Comparison of ENCODE assay signal across 8 mouse cellular contexts in genomic region chr9:6169038-6169431, GRCm38 (mm10). TPM values are rescaled to one million over a fixed set of nuclear protein-coding genes. Genes with fewer than 3 reads are reported as not detected.
DNase-seq lines count a peak whose midpoint lies in the region; ATAC-seq and TF ChIP-seq lines count a peak whose summit lies in the region.

No protein-coding gene starts in this region.

- peaks cover 10% of the 10 kb centered on the region for H3K4me1 ChIP-seq in kidney, embryonic 16.5 days (ENCODE audit: insufficient read depth, low read length)
- H3K4me1 ChIP-seq in heart, embryonic 12.5 days (replicated peaks), result peaks cover 8% of the 10 kb centered on the region; the same call in 1 of the 2 replicates
- H3K4me1 ChIP-seq in limb, embryonic 13.5 days, result peaks cover 17% of the 10 kb centered on the region; the same call in 1 of the 2 replicates
- no peaks in the 10 kb centered on the region for H3K4me1 ChIP-seq in midbrain, postnatal 0 days (ENCODE audit: insufficient read depth, low read length)

- no peak for DNase-seq in kidney, adult 18-20 months
- DNase-seq in midbrain, postnatal 0 days (ENCODE audit: low spot score), result no peak
- no peak for DNase-seq in left cerebral cortex, adult 11 months (ENCODE audit: low spot score)
- DNase-seq in ovary, adult 18-20 months (ENCODE audit: low spot score), result no peak
- DNase-seq in yolk sac, embryonic 10.5 days (ENCODE audit: low spot score), result no peak

- 21% methylated on average over 3 of the region's 3 CpGs for WGBS in kidney, embryonic 16.5 days
- 32% methylated on average over 3 of the region's 3 CpGs for WGBS in heart, embryonic 12.5 days
- WGBS in limb, embryonic 13.5 days, result 46% methylated on average over 3 of the region's 3 CpGs
- WGBS in midbrain, postnatal 0 days, result 52% methylated on average over 3 of the region's 3 CpGs

- H3K27me3 ChIP-seq in kidney, embryonic 16.5 days (ENCODE audit: insufficient read depth, low read length), result no peaks in the 10 kb centered on the region
- H3K27me3 ChIP-seq in heart, embryonic 12.5 days (replicated peaks), result no peaks in the 10 kb centered on the region
- H3K27me3 ChIP-seq in limb, embryonic 13.5 days, result no peaks in the 10 kb centered on the region
- H3K27me3 ChIP-seq in midbrain, postnatal 0 days (ENCODE audit: insufficient read depth, low read length), result no peaks in the 10 kb centered on the region

- TF ChIP-seq CTCF in midbrain, postnatal 0 days (IDR thresholded peaks at IDR 0.05), result no peak

- peak overlapping the region; percentile 73; the same call in 1 of the 2 replicates for H3K27ac ChIP-seq in kidney, embryonic 16.5 days (ENCODE audit: low read length)
- no peak overlapping the region for H3K27ac ChIP-seq in heart, embryonic 12.5 days (ENCODE audit: poor library complexity, severe bottlenecking)
- H3K27ac ChIP-seq in limb, embryonic 13.5 days, result no peak overlapping the region
- H3K27ac ChIP-seq in midbrain, postnatal 0 days (ENCODE audit: low read depth, low read length), result no peak overlapping the region

- H3K36me3 ChIP-seq in kidney, embryonic 16.5 days (ENCODE audit: insufficient read depth, low read length), result no peaks in the 10 kb centered on the region
- H3K36me3 ChIP-seq in heart, embryonic 12.5 days, result no peaks in the 10 kb centered on the region
- no peaks in the 10 kb centered on the region for H3K36me3 ChIP-seq in limb, embryonic 13.5 days
- H3K36me3 ChIP-seq in midbrain, postnatal 0 days (ENCODE audit: insufficient read depth, low read length), result no peaks in the 10 kb centered on the region

- peak overlapping the region; percentile 69 for H3K4me2 ChIP-seq in kidney, embryonic 16.5 days (replicated peaks; ENCODE audit: low read depth, low read length)
- peak overlapping the region; percentile 72 for H3K4me2 ChIP-seq in heart, embryonic 12.5 days
- H3K4me2 ChIP-seq in limb, embryonic 13.5 days (replicated peaks), result peak overlapping the region; percentile 66
- peak overlapping the region; percentile 82 for H3K4me2 ChIP-seq in midbrain, postnatal 0 days (ENCODE audit: low read depth, low read length, poor library complexity, severe bottlenecking)

- H3K9me3 ChIP-seq in kidney, embryonic 16.5 days (ENCODE audit: low read length), result no peaks in the 10 kb centered on the region
- no peaks in the 10 kb centered on the region for H3K9me3 ChIP-seq in heart, embryonic 12.5 days (replicated peaks)
- no peaks in the 10 kb centered on the region for H3K9me3 ChIP-seq in limb, embryonic 13.5 days
- no peaks in the 10 kb centered on the region for H3K9me3 ChIP-seq in midbrain, postnatal 0 days (ENCODE audit: low read length)

- peak overlapping the region; percentile 59 for H3K4me3 ChIP-seq in kidney, embryonic 16.5 days (ENCODE audit: low read length)
- peak overlapping the region; percentile 55 for H3K4me3 ChIP-seq in heart, embryonic 12.5 days
- H3K4me3 ChIP-seq in limb, embryonic 13.5 days, result peak overlapping the region; percentile 49
- H3K4me3 ChIP-seq in midbrain, postnatal 0 days (ENCODE audit: low read depth, low read length), result peak overlapping the region; percentile 42

- peak; percentile 73 for ATAC-seq in kidney, embryonic 16.5 days (ENCODE audit: low FRiP score, low TSS enrichment)
- peak; percentile 46; the same call in 1 of the 2 replicates for ATAC-seq in heart, embryonic 12.5 days (ENCODE audit: insufficient number of reproducible peaks, low FRiP score)
- peak; percentile 42; the same call in 1 of the 2 replicates for ATAC-seq in limb, embryonic 13.5 days (ENCODE audit: low FRiP score, low read depth)
- ATAC-seq in midbrain, postnatal 0 days (ENCODE audit: low FRiP score), result 0 out of 2 replicates have a peak, but pooled peaks have one; percentile 32

- peak overlapping the region; percentile 70 for H3K9ac ChIP-seq in kidney, embryonic 16.5 days (replicated peaks; ENCODE audit: low read length)
- peak overlapping the region; percentile 67 for H3K9ac ChIP-seq in heart, embryonic 12.5 days
- H3K9ac ChIP-seq in limb, embryonic 13.5 days, result peak overlapping the region; percentile 55; the same call in 1 of the 2 replicates
- no peak overlapping the region for H3K9ac ChIP-seq in midbrain, postnatal 0 days (replicated peaks; ENCODE audit: low read length, poor library complexity, severe bottlenecking)

RNA-seq across cellular contexts. Expression of gene Pdgfd, which starts 0.7 kb away (rescaled TPM):
- 19.9 and 20.4 TPM in 2 replicates for polyA plus RNA-seq in kidney, embryonic 16.5 days (2015; fragmentation: Nextera tagmentation; extraction: Ambion mirVana)
- 10.7 and 11.2 TPM in 2 replicates for polyA plus RNA-seq in heart, embryonic 12.5 days (2016; fragmentation: Nextera tagmentation; extraction: Ambion mirVana)
- polyA plus RNA-seq in limb, embryonic 13.5 days (2015; fragmentation: Nextera tagmentation; extraction: Ambion mirVana), result 10.1 and 11.0 TPM in 2 replicates
- total RNA-seq in midbrain, postnatal 0 days (2014; rRNA removed), result 4.5 and 6.7 TPM in 2 replicates
- polyA plus RNA-seq in midbrain, postnatal 0 days (2015; fragmentation: Nextera tagmentation; extraction: Ambion mirVana), result 3.0 and 3.7 TPM in 2 replicates
